Mouse (Mus musculus) hindbrain, embryonic 14.5 days (tissue): ENCODE data around the gene Frmd5. TPM values are rescaled to one million over a fixed set of nuclear protein-coding genes. Genes with fewer than 3 reads are reported as not detected.

Experiments
- ATAC-seq: fragments of 200-750 bp; cut with Nextera tagmentation; 2 replicates; pipeline ENCODE4 v1.8.0; 2017; ENCODE audit warnings: moderate number of reproducible peaks, mild to moderate bottlenecking, moderate TSS enrichment, moderate library complexity; ENCODE audit not compliant: low FRiP score
- DNase-seq: peaks from one replicate; pipeline ENCODE4 v3.0.0-alpha.2; 2015; ENCODE audit warnings: low spot score
- H3K27ac ChIP-seq: fragments of 300-500 bp; sonication (generic); 2 replicates; pipeline ENCODE4 v1.5.1; 2014; ENCODE audit warnings: mild to moderate bottlenecking, moderate library complexity
- H3K27me3 ChIP-seq: fragments of 300-500 bp; sonication (generic); 2 replicates; pipeline ENCODE4 v1.6.1; 2014; ENCODE audit warnings: mild to moderate bottlenecking, low read length, mixed read lengths; ENCODE audit not compliant: control insufficient read depth, insufficient read depth
- H3K36me3 ChIP-seq: fragments of 300-500 bp; sonication (generic); replicated peaks from 2 replicates; pipeline ENCODE4 v1.6.1; 2014; ENCODE audit not compliant: control insufficient read depth, insufficient read depth
- H3K4me1 ChIP-seq: fragments of 300-500 bp; sonication (generic); replicated peaks from 2 replicates; pipeline ENCODE4 v1.6.1; 2014; ENCODE audit warnings: antibody characterized with exemption, low read length, mixed read lengths; ENCODE audit not compliant: control insufficient read depth, insufficient read depth
- H3K4me2 ChIP-seq: fragments of 300-500 bp; sonication (generic); replicated peaks from 2 replicates; pipeline ENCODE4 v1.6.1; 2014; ENCODE audit warnings: mild to moderate bottlenecking, moderate library complexity
- H3K4me3 ChIP-seq: fragments of 300-500 bp; sonication (generic); replicated peaks from 2 replicates; pipeline ENCODE4 v1.5.1; 2014; ENCODE audit warnings: mild to moderate bottlenecking, low read length
- H3K9ac ChIP-seq: fragments of 300-500 bp; sonication (generic); 2 replicates; pipeline ENCODE4 v1.6.1; 2014
- H3K9me3 ChIP-seq: fragments of 300-500 bp; sonication (generic); 2 replicates; pipeline ENCODE4 v1.6.1; 2016; ENCODE audit warnings: low read length; ENCODE audit not compliant: control insufficient read depth
- WGBS: fragments of 180-500 bp; shearing (Covaris S2); extraction: QIAGEN DNeasy Blood & Tissue Kit; methylation state at CpG from one replicate; pipeline ENCODE4 v1.1.7; 2014; 5-methylcytosine and 5-hydroxymethylcytosine counted together
- polyA plus RNA-seq: library from polyadenylated mRNA; unstranded; fragments of >200 nt; fragmentation: Nextera tagmentation; extraction: Ambion mirVana; gene quantifications from 2 replicates; pipeline ENCODE4 v1.2.1, GENCODE M21; 2014

Gene Frmd5
- 29.4 and 30.0 TPM in 2 replicates for polyA plus RNA-seq

- no peaks in the 10 kb centered on the region for H3K27me3 ChIP-seq
- no peaks in the 10 kb centered on the region for H3K36me3 ChIP-seq
- H3K4me2 ChIP-seq = peak within 1 kb of the TSS; percentile 77
- peak within 1 kb of the TSS; percentile 76 for H3K4me3 ChIP-seq
- no peaks in the 10 kb centered on the region for H3K9me3 ChIP-seq
- peak within 1 kb of the TSS; percentile 95 for H3K27ac ChIP-seq
- H3K4me1 ChIP-seq = peaks cover 13% of the 10 kb centered on the region; the same call in 1 of the 2 replicates
- peak within 1 kb of the TSS; percentile 96 for H3K9ac ChIP-seq
- WGBS = under 1% methylated on average over 35 of the region's 35 CpGs
- ATAC-seq (peak; percentile 97), DNase-seq (peak; percentile 93)
Observed at GRCm38 (mm10) chr2:121806959-121807653, at the start of gene Frmd5. Gene Frmd5 (minus strand): TSS chr2:121807087.

GRCm38 (mm10) chr2:121853974-121854373 lies 47.1 kb upstream of the Frmd5 start:
- no peaks in the 10 kb centered on the region for H3K9me3 ChIP-seq
- no peaks in the 10 kb centered on the region for H3K4me1 ChIP-seq
- no peak overlapping the region for H3K4me3 ChIP-seq
- H3K4me2 ChIP-seq = no peak overlapping the region
- no peaks in the 10 kb centered on the region for H3K27me3 ChIP-seq
- no peaks in the 10 kb centered on the region for H3K36me3 ChIP-seq
- WGBS = 82% methylated on average over 3 of the region's 3 CpGs
- no peak for DNase-seq
- ATAC-seq = no peak
- H3K27ac ChIP-seq = no peak overlapping the region
- H3K9ac ChIP-seq = no peak overlapping the region

GRCm38 (mm10) chr2:121852045-121852444 lies 45.2 kb upstream of the Frmd5 start:
- H3K36me3 ChIP-seq = no peaks in the 10 kb centered on the region
- H3K27ac ChIP-seq = no peak overlapping the region
- H3K9me3 ChIP-seq = no peaks in the 10 kb centered on the region
- H3K4me2 ChIP-seq = no peak overlapping the region
- DNase-seq = no peak
- no peak overlapping the region for H3K9ac ChIP-seq
- no peaks in the 10 kb centered on the region for H3K4me1 ChIP-seq
- ATAC-seq = no peak
- WGBS = 83% methylated on average over 2 of the region's 2 CpGs
- H3K27me3 ChIP-seq = no peaks in the 10 kb centered on the region
- no peak overlapping the region for H3K4me3 ChIP-seq

- Histone ChIP-seq H3K4me3 (no peak overlapping the region), H3K9ac (no peak overlapping the region), H3K27me3 (no peaks in the 10 kb centered on the region), H3K27ac (no peak overlapping the region), H3K4me2 (no peak overlapping the region), H3K36me3 (no peaks in the 10 kb centered on the region), H3K9me3 (no peaks in the 10 kb centered on the region), H3K4me1 (no peaks in the 10 kb centered on the region)
- DNase-seq (no peak), ATAC-seq (no peak)
- WGBS = 69% methylated on average over 8 of the region's 8 CpGs
Observed at GRCm38 (mm10) chr2:121846050-121846449, 39.2 kb upstream of the Frmd5 start.

GRCm38 (mm10) chr2:121842249-121842648 lies 35.4 kb upstream of the Frmd5 start:
- H3K27ac ChIP-seq = no peak overlapping the region
- H3K4me3 ChIP-seq = no peak overlapping the region
- H3K9ac ChIP-seq = no peak overlapping the region
- H3K9me3 ChIP-seq = no peaks in the 10 kb centered on the region
- DNase-seq (no peak), ATAC-seq (no peak)
- H3K27me3 ChIP-seq = no peaks in the 10 kb centered on the region
- H3K36me3 ChIP-seq = no peaks in the 10 kb centered on the region
- H3K4me2 ChIP-seq = no peak overlapping the region
- no peaks in the 10 kb centered on the region for H3K4me1 ChIP-seq
- WGBS = 83% methylated on average over 3 of the region's 3 CpGs

GRCm38 (mm10) chr2:121841453-121841852 lies 34.6 kb upstream of the Frmd5 start:
- Histone ChIP-seq H3K4me1 (no peaks in the 10 kb centered on the region), H3K36me3 (no peaks in the 10 kb centered on the region), H3K9ac (no peak overlapping the region), H3K4me3 (no peak overlapping the region), H3K27me3 (no peaks in the 10 kb centered on the region), H3K9me3 (no peaks in the 10 kb centered on the region), H3K27ac (no peak overlapping the region), H3K4me2 (no peak overlapping the region)
- DNase-seq (no peak), ATAC-seq (no peak)
- 95% methylated on average over 3 of the region's 3 CpGs for WGBS

- no peak overlapping the region for H3K27ac ChIP-seq
- H3K27me3 ChIP-seq = no peaks in the 10 kb centered on the region
- H3K36me3 ChIP-seq = no peaks in the 10 kb centered on the region
- no peak overlapping the region for H3K4me2 ChIP-seq
- 34% methylated on average over 3 of the region's 3 CpGs for WGBS
- no peak for DNase-seq
- no peaks in the 10 kb centered on the region for H3K9me3 ChIP-seq
- no peak overlapping the region for H3K4me3 ChIP-seq
- H3K9ac ChIP-seq = no peak overlapping the region
- no peaks in the 10 kb centered on the region for H3K4me1 ChIP-seq
- no peak for ATAC-seq
Observed at GRCm38 (mm10) chr2:121834926-121835325, 28.0 kb upstream of the Frmd5 start.

- no peak overlapping the region for H3K27ac ChIP-seq
Observed at GRCm38 (mm10) chr2:121832484-121832894, 25.6 kb upstream of the Frmd5 start.

GRCm38 (mm10) chr2:121828411-121828810 lies 21.5 kb upstream of the Frmd5 start:
- Histone ChIP-seq H3K9me3 (no peaks in the 10 kb centered on the region), H3K36me3 (no peaks in the 10 kb centered on the region), H3K4me3 (no peak overlapping the region), H3K27me3 (no peaks in the 10 kb centered on the region), H3K27ac (no peak overlapping the region), H3K4me1 (no peaks in the 10 kb centered on the region), H3K9ac (no peak overlapping the region), H3K4me2 (no peak overlapping the region)
- DNase-seq = no peak
- ATAC-seq = no peak
- 90% methylated on average over 3 of the region's 3 CpGs for WGBS

More at GRCm38 (mm10) chr2:121832484-121832894, 25.6 kb upstream of the Frmd5 start:
- Histone ChIP-seq H3K4me2 (no peak overlapping the region), H3K36me3 (no peaks in the 10 kb centered on the region), H3K9me3 (no peaks in the 10 kb centered on the region), H3K9ac (0 out of 2 replicates have a peak overlapping the region, but pooled peaks have one; percentile 0), H3K4me3 (no peak overlapping the region), H3K27me3 (no peaks in the 10 kb centered on the region), H3K4me1 (no peaks in the 10 kb centered on the region)
- ATAC-seq = peak; percentile 43; the same call in 1 of the 2 replicates
- DNase-seq = peak; percentile 79
- WGBS = 7% methylated on average over 5 of the region's 5 CpGs
